In the genomic region with DNA sequence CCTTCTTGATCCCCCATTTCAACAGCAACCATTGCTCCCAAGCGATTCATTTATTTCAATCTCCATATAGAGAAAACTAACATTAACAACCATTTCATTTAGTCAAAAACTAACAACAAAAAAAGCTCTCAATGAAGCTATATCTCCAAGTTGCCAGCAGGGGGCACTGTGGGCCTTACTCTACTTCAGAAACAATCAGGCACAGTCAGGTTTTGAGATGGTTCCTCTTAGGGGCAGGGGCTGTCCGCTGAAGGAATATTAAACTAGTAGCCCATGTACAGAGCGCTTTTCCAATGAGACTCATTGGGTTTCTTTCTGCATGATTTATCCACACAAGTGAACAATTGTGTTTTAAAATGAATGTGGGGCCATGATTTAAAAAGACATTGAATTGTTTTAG, we compare ENCODE assay signal across 9 mouse cellular contexts.
DNase-seq lines count a peak whose midpoint lies in the region; ATAC-seq and TF ChIP-seq lines count a peak whose summit lies in the region.
"Had no signal": no experiment of that assay in that cellular context is flagged by ENCODE, and none has a peak within 500 bp of the region (broad histone marks: within the 10 kb centered on the region; RNA-seq: fewer than 3 reads in every experiment).

No protein-coding gene starts in this region.

- peak; percentile 70 for TF ChIP-seq CTCF in gastrocnemius, adult 2 months (IDR thresholded peaks at IDR 0.05)

- no peak overlapping the region for H3K9ac ChIP-seq in neural tube, embryonic 14.5 days (replicated peaks; ENCODE audit: low read depth, low read length)
- H3K9ac ChIP-seq: heart, embryonic 15.5 days had no signal

- H3K4me1 ChIP-seq in neural tube, embryonic 14.5 days (ENCODE audit: control insufficient read depth, insufficient read depth, low read length): 0 out of 2 replicates have a peak, but pooled peaks cover 7% of the 10 kb centered on the region
- H3K4me1 ChIP-seq: heart, embryonic 15.5 days had no signal

- no peak overlapping the region for H3K4me3 ChIP-seq in gastrocnemius, adult 2 months
- no peak overlapping the region for H3K4me3 ChIP-seq in neural tube, embryonic 14.5 days (ENCODE audit: low read depth, low read length)
- H3K4me3 ChIP-seq: heart, embryonic 15.5 days had no signal

- H3K27ac ChIP-seq in gastrocnemius, adult 2 months: no peak overlapping the region
- H3K27ac ChIP-seq in neural tube, embryonic 14.5 days (ENCODE audit: low read depth, low read length): no peak overlapping the region
- H3K27ac ChIP-seq: heart, embryonic 15.5 days had no signal

- WGBS in neural tube, embryonic 14.5 days: 21% methylated on average over 3 of the region's 3 CpGs

- no peaks in the 10 kb centered on the region for H3K9me3 ChIP-seq in neural tube, embryonic 14.5 days (ENCODE audit: control insufficient read depth, low read length)
- H3K9me3 ChIP-seq: heart, embryonic 15.5 days had no signal

- intact Hi-C loops in gastrocnemius, adult 2 months (cut with DNase I): loop anchor here (5.0 kb wide), 1 partner anchor 626 kb away; the partner anchor contains the start of gene Spock1

- ATAC-seq in neural tube, embryonic 14.5 days (ENCODE audit: low read depth): peak; percentile 63; the same call in 1 of the 2 replicates

- no peaks in the 10 kb centered on the region for H3K36me3 ChIP-seq in neural tube, embryonic 14.5 days (ENCODE audit: control insufficient read depth, insufficient read depth, low read length)
- H3K36me3 ChIP-seq: heart, embryonic 15.5 days had no signal

- peak; percentile 32 for DNase-seq in gastrocnemius, adult 2 months
- DNase-seq in gastrocnemius, adult 8-10 months (ENCODE audit: low spot score in 2 of 2): no peak
- DNase-seq in thymus, postnatal 4 days: peak; percentile 36
- DNase-seq in thymus, postnatal 36 days: no peak
- DNase-seq in embryo, embryonic 11.5 days (ENCODE audit: low read depth, low spot score): peak; percentile 44
- peak; percentile 46 for DNase-seq in layer of hippocampus, adult 9-11 months
- no peak for DNase-seq in natural killer cell, adult 2 months (ENCODE audit: low spot score in 2 of 2)

- H3K4me2 ChIP-seq in neural tube, embryonic 14.5 days (ENCODE audit: low read depth, low read length): no peak overlapping the region
- H3K4me2 ChIP-seq: heart, embryonic 15.5 days had no signal

- no peaks in the 10 kb centered on the region for H3K27me3 ChIP-seq in neural tube, embryonic 14.5 days (ENCODE audit: control insufficient read depth, insufficient read depth, low read length)

Comparison
In these comparisons a context has a peak if more than half of its experiments do, and no peak if none do; other contexts are left out.
1. DNase-seq: peak in gastrocnemius, adult 2 months (single experiment), thymus, postnatal 4 days (single experiment), embryo, embryonic 11.5 days (single experiment) and layer of hippocampus, adult 9-11 months (single experiment); none in gastrocnemius, adult 8-10 months (0 of 2), thymus, postnatal 36 days (0 of 2) and natural killer cell, adult 2 months (0 of 2).